Mouse (Mus musculus): ENCODE results near the gene Zfp575. TPM values are rescaled to one million over a fixed set of nuclear protein-coding genes. Genes with fewer than 3 reads are reported as not detected.

Zfp575 gene
- total and polyA plus RNA-seq, 2 experiments from 2014 or later: 3.2 to 28.3 TPM

DNA sequence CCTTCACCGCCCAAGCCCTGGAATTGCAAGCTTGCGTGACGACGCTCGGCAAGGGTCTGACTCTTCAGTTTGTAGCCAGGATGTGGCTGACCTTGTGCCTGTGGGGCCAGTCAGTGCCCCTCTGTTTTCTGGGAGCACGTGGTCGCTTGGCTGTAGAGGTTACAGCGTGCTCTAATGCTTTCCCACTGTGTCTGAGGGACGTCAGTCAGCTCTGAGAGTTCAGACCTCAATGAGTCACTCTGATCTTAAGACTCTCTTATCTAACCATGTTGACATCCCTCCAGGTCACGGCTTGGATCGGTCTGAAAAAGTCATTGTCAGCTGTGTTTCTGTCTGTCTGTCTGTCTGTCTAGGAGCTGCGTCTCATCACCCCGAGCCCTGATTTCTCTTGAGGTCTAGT lies 27.4 kb upstream of the Zfp575 start:
- Histone ChIP-seq H3K27me3 (ENCODE audit: insufficient read depth, low read length) (peaks cover 33% of the 10 kb centered on the region), H3K36me3 (ENCODE audit: insufficient read depth, low read length) (no peaks in the 10 kb centered on the region), H3K9me3 (ENCODE audit: low read length) (no peaks in the 10 kb centered on the region), H3K4me3 (ENCODE audit: low read depth, low read length) (no peak overlapping the region), H3K4me1 (ENCODE audit: insufficient read depth, low read length) (no peaks in the 10 kb centered on the region), H3K27ac (ENCODE audit: low read depth, low read length) (no peak overlapping the region), H3K9ac (replicated peaks; ENCODE audit: low read length, poor library complexity, severe bottlenecking) (no peak overlapping the region), H3K4me2 (ENCODE audit: low read depth, low read length, poor library complexity, severe bottlenecking) (no peak overlapping the region)
- WGBS: 79% methylated on average over 13 of the region's 13 CpGs
- ATAC-seq (ENCODE audit: low FRiP score) (no peak), DNase-seq (ENCODE audit: low spot score) (no peak)
- no peak for TF ChIP-seq CTCF (IDR thresholded peaks at IDR 0.05)

DNA sequence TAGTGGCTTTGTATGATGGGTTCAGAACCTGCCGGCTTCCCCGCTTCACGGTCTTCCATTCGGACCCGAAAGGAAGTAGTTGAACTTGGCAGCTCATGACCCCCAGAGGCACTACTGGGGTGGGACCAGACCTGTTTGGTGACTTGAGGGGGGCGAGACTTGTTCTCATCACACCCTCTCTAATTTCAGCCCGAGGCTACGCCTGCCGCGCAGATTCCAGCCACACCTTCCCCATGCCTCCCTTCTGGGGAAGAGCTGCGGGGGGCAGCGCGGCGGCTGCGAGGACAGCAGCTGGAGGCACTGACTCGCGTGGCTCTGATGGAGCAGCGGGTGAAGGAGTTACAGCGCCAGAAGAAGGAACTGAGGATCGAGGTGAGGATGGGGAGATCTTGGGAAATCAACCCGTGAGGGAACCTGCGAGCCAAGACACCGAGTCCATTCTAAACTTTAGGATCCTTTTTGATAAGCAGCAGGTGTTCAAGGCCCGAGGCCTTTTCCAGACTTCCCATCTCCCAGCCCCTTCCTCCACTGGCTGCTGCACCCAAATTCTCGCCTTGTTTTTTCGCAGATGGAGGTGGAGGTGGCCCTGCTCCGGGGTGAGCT lies 25.0 kb upstream of the Zfp575 start:
- TF ChIP-seq CTCF (IDR thresholded peaks at IDR 0.05): no peak
- no peak overlapping the region for H3K9ac ChIP-seq (replicated peaks; ENCODE audit: low read length, poor library complexity, severe bottlenecking)
- WGBS: 8% methylated on average over 27 of the region's 27 CpGs
- H3K4me1 ChIP-seq (ENCODE audit: insufficient read depth, low read length): no peaks in the 10 kb centered on the region
- DNase-seq (ENCODE audit: low spot score) (no peak), ATAC-seq (ENCODE audit: low FRiP score) (no peak)
- H3K4me2 ChIP-seq (ENCODE audit: low read depth, low read length, poor library complexity, severe bottlenecking): peak overlapping the region; percentile 18; the same call in 1 of the 2 replicates
- peaks cover 37% of the 10 kb centered on the region for H3K27me3 ChIP-seq (ENCODE audit: insufficient read depth, low read length)
- H3K9me3 ChIP-seq (ENCODE audit: low read length): no peaks in the 10 kb centered on the region
- peak overlapping the region; percentile 10; the same call in 1 of the 2 replicates for H3K4me3 ChIP-seq (ENCODE audit: low read depth, low read length)
- H3K36me3 ChIP-seq (ENCODE audit: insufficient read depth, low read length): no peaks in the 10 kb centered on the region
- H3K27ac ChIP-seq (ENCODE audit: low read depth, low read length): no peak overlapping the region

DNA sequence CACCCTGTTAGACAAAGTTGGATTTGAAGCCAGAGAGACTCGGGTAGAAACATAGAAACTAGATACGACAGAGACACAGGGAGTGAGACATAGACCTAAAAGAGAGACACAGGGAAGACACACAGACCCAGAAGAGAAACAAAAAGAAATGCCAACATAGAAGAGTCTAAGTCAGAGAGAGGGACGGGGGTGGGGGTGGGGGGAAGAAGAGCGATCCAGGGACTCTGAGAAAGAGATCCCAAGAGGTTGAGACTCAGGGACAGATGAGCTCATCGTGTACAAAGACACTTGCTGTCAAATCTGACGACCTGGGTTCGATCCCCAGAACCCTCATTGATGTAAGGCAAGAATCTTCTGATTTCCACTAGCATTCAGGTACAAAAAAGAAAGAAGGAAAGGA lies 24.3 kb upstream of the Zfp575 start:
- 17% methylated on average over 7 of the region's 7 CpGs for WGBS
- TF ChIP-seq CTCF (IDR thresholded peaks at IDR 0.05): no peak
- H3K4me3 ChIP-seq (ENCODE audit: low read depth, low read length): peak overlapping the region; percentile 30; the same call in 1 of the 2 replicates

DNA sequence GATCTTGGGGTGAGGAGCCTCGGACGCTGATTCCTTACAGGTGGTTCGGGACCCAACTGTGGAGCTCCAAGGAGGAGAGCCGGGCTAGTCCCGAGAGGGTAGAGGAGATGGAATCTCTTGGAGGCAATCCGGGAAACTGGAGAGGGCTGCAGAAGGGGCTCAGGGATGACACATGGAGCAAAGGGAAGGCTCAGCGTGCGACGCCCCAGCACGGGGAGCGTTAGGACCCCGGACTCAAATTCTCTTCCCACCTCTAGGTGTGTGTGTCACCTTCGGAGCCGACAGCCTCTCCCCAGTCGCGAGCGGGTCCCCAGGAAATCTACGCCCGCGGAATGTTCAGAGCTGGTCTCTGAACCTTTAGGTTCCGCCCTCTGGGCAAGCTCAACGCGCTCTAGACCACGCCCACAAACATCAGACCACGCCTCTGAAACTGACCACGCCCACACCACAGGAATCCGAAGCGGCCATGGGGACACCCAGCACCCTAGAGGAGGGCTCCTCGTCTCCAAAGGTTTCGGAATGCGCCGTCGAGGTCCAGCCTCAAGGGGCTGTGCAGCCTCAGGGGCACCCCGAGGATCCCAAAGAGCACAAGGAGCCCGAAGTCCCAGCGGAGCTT lies 23.5 kb upstream of the Zfp575 start:
- Histone ChIP-seq H3K4me3 (ENCODE audit: low read depth, low read length) (peak overlapping the region; percentile 30), H3K4me2 (ENCODE audit: low read depth, low read length, poor library complexity, severe bottlenecking) (peak overlapping the region; percentile 50), H3K27ac (ENCODE audit: low read depth, low read length) (no peak overlapping the region), H3K36me3 (ENCODE audit: insufficient read depth, low read length) (no peaks in the 10 kb centered on the region), H3K9me3 (ENCODE audit: low read length) (no peaks in the 10 kb centered on the region), H3K9ac (replicated peaks; ENCODE audit: low read length, poor library complexity, severe bottlenecking) (no peak overlapping the region; the same call in 1 of the 2 replicates), H3K4me1 (ENCODE audit: insufficient read depth, low read length) (no peaks in the 10 kb centered on the region), H3K27me3 (ENCODE audit: insufficient read depth, low read length) (peaks cover 37% of the 10 kb centered on the region)
- ATAC-seq (ENCODE audit: low FRiP score) (0 out of 2 replicates have a peak, but pooled peaks have one; percentile 20), DNase-seq (ENCODE audit: low spot score) (no peak)
- no peak for TF ChIP-seq CTCF (IDR thresholded peaks at IDR 0.05)
- 1% methylated on average over 36 of the region's 36 CpGs for WGBS

More for the DNA sequence above, 24.3 kb upstream of the Zfp575 start:
- peak overlapping the region; percentile 50; the same call in 1 of the 2 replicates for H3K4me2 ChIP-seq (ENCODE audit: low read depth, low read length, poor library complexity, severe bottlenecking)
- H3K9me3 ChIP-seq (ENCODE audit: low read length): no peaks in the 10 kb centered on the region
- no peak for DNase-seq (ENCODE audit: low spot score)
- H3K27me3 ChIP-seq (ENCODE audit: insufficient read depth, low read length): peaks cover 37% of the 10 kb centered on the region
- H3K36me3 ChIP-seq (ENCODE audit: insufficient read depth, low read length): no peaks in the 10 kb centered on the region
- no peaks in the 10 kb centered on the region for H3K4me1 ChIP-seq (ENCODE audit: insufficient read depth, low read length)
- no peak for ATAC-seq (ENCODE audit: low FRiP score)
- no peak overlapping the region for H3K27ac ChIP-seq (ENCODE audit: low read depth, low read length)
- no peak overlapping the region for H3K9ac ChIP-seq (replicated peaks; ENCODE audit: low read length, poor library complexity, severe bottlenecking)

DNA sequence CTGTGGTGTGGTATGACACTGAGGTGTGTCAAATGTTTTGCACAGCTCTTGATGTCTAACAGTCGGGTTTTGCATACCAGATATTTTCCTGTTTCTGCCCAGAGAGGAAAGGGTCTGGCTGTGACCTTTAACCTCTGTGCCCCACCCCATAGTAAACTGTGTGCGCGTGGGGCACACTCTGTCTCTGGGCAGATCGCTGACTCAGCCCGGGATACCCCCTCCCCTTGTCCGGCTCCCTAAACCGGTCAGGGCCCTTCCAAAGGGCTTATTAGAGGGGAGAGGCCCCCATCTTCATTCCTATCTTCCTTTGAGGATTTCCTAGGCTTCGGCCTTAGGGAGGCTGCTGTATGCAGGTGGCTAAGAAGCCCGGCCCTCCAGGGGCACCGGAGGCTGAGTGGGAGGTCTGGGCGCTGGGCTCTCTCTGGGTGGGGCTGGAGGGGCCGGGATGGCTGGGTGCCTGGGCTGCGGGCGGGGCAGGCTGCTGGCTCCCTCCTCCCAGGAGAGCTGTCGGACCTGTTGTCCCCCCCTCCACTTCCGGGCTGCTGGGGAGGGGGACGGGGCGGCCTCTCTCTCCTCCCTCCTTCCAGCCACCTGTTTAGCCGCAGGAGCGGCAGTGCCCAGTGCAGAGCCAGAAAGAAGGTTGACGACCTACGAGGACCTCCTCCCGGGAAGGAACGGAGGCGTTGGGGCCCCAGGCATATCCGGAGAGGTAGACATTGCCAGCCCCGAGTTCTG lies 22.9 kb upstream of the Zfp575 start, which contains the start of gene Phldb3:
TSS of gene Phldb3 (plus strand) at position 620 of the 735 bp plus-strand sequence.
- Histone ChIP-seq H3K9me3 (ENCODE audit: low read length) (no peaks in the 10 kb centered on the region), H3K4me2 (ENCODE audit: low read depth, low read length, poor library complexity, severe bottlenecking) (peak within 1 kb of the TSS; percentile 50), H3K27me3 (ENCODE audit: insufficient read depth, low read length) (peaks cover 37% of the 10 kb centered on the region), H3K4me1 (ENCODE audit: insufficient read depth, low read length) (no peaks in the 10 kb centered on the region), H3K9ac (replicated peaks; ENCODE audit: low read length, poor library complexity, severe bottlenecking) (no peak within 1 kb of the TSS; the same call in 1 of the 2 replicates), H3K4me3 (ENCODE audit: low read depth, low read length) (peak within 1 kb of the TSS; percentile 30), H3K27ac (ENCODE audit: low read depth, low read length) (no peak within 1 kb of the TSS), H3K36me3 (ENCODE audit: insufficient read depth, low read length) (no peaks in the 10 kb centered on the region)
- no peak for DNase-seq (ENCODE audit: low spot score)
- no peak for ATAC-seq (ENCODE audit: low FRiP score)
- WGBS: 5% methylated on average over 27 of the region's 27 CpGs
- TF ChIP-seq CTCF (IDR thresholded peaks at IDR 0.05): no peak
